Mouse (Mus musculus): ENCODE data around the gene Fndc3b. TPM values are rescaled to one million over a fixed set of nuclear protein-coding genes. Genes with fewer than 3 reads are reported as not detected.

The Fndc3b gene
- polyA plus RNA-seq, 1 experiment from 2014 or later = 11.8 TPM

- DNase-seq (ENCODE audit: low spot score) = peak; percentile 86
- no peaks in the 10 kb centered on the region for H3K9me3 ChIP-seq (ENCODE audit: control insufficient read depth, low read length)
- TF ChIP-seq EP300 (optimal IDR thresholded peaks at IDR 0.05) (no peak), CTCF (IDR thresholded peaks at IDR 0.05; ENCODE audit: low read depth) (no peak)
- ATAC-seq (ENCODE audit: low FRiP score, low TSS enrichment) = peak; percentile 96
- no peak overlapping the region for H3K9ac ChIP-seq (ENCODE audit: low read length)
- 32% methylated on average over 9 of the region's 9 CpGs for WGBS
- no peak overlapping the region for H3K4me3 ChIP-seq (ENCODE audit: low read depth, low read length)
- peak overlapping the region; percentile 76 for H3K27ac ChIP-seq (replicated peaks)
- 0 out of 2 replicates have a peak, but pooled peaks cover 2% of the 10 kb centered on the region for H3K4me1 ChIP-seq (replicated peaks; ENCODE audit: control insufficient read depth, insufficient read depth)
- H3K4me2 ChIP-seq (replicated peaks; ENCODE audit: low read depth) = no peak overlapping the region
- no peaks in the 10 kb centered on the region for H3K27me3 ChIP-seq (ENCODE audit: control insufficient read depth, insufficient read depth, low read length)
- H3K36me3 ChIP-seq (ENCODE audit: control insufficient read depth, insufficient read depth, low read length) = no peaks in the 10 kb centered on the region
Measured at GRCm38 (mm10) chr3:27607081-27607795, 103.9 kb downstream of the Fndc3b start.

DNA sequence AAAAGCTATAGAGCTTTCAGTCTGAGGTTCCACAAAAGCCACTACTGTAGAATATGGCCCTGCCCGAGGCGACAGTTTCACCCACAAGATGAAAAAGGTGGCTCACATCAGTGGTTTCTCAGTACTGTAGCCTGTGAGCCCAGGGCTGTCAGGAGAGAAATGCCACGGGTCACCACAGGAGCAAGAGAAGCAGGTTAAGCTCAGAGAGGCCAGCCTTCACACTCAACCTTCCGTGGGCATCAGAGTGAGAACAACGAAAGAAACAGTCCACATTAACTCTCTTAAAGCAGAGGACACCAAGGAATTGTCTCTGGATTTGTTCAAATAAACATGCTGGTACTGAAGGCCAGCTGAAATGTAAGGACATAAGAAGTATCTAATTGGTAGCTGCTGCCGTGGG, 104.5 kb downstream of the Fndc3b start:
- Histone ChIP-seq H3K27me3 (ENCODE audit: control insufficient read depth, insufficient read depth, low read length) (no peaks in the 10 kb centered on the region), H3K27ac (replicated peaks) (peak overlapping the region; percentile 76), H3K9ac (ENCODE audit: low read length) (no peak overlapping the region), H3K36me3 (ENCODE audit: control insufficient read depth, insufficient read depth, low read length) (no peaks in the 10 kb centered on the region), H3K4me3 (ENCODE audit: low read depth, low read length) (no peak overlapping the region), H3K4me2 (replicated peaks; ENCODE audit: low read depth) (no peak overlapping the region), H3K9me3 (ENCODE audit: control insufficient read depth, low read length) (no peaks in the 10 kb centered on the region), H3K4me1 (replicated peaks; ENCODE audit: control insufficient read depth, insufficient read depth) (0 out of 2 replicates have a peak, but pooled peaks cover 2% of the 10 kb centered on the region)
- DNase-seq (ENCODE audit: low spot score) = no peak
- 69% methylated on average over 6 of the region's 6 CpGs for WGBS
- TF ChIP-seq EP300 (optimal IDR thresholded peaks at IDR 0.05) (no peak), CTCF (IDR thresholded peaks at IDR 0.05; ENCODE audit: low read depth) (no peak)
- no peak for ATAC-seq (ENCODE audit: low FRiP score, low TSS enrichment)

DNA sequence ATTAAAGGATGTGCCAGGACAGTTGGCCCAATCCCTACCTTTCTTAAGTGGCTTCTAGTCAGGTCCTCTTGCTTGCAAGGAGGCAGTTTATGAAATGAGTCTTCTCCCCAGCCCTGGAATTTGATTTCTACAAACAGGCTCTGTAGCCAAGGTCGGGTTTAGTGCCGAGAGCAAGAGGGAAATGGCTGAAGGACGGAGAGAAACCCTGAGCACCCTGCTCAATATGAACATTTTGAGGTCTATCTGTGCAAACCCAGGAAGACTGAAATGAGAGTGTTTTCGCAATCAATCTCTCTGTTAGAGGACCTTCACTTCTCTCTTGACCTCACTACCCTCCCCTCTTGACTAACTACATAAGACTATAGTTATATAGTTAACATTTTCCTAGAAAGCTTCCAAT, 105.5 kb downstream of the Fndc3b start:
- TF ChIP-seq CTCF (IDR thresholded peaks at IDR 0.05; ENCODE audit: low read depth) = no peak
- TF ChIP-seq EP300 (optimal IDR thresholded peaks at IDR 0.05) = no peak
- no peak overlapping the region for H3K9ac ChIP-seq (ENCODE audit: low read length)
- H3K9me3 ChIP-seq (ENCODE audit: control insufficient read depth, low read length) = no peaks in the 10 kb centered on the region
- ATAC-seq (ENCODE audit: low FRiP score, low TSS enrichment) = no peak
- no peak overlapping the region for H3K4me2 ChIP-seq (replicated peaks; ENCODE audit: low read depth)
- no peaks in the 10 kb centered on the region for H3K27me3 ChIP-seq (ENCODE audit: control insufficient read depth, insufficient read depth, low read length)
- H3K4me3 ChIP-seq (ENCODE audit: low read depth, low read length) = no peak overlapping the region
- no peaks in the 10 kb centered on the region for H3K36me3 ChIP-seq (ENCODE audit: control insufficient read depth, insufficient read depth, low read length)
- WGBS = 84% methylated on average over 4 of the region's 4 CpGs
- no peak for DNase-seq (ENCODE audit: low spot score)
- H3K4me1 ChIP-seq (replicated peaks; ENCODE audit: control insufficient read depth, insufficient read depth) = 0 out of 2 replicates have a peak, but pooled peaks cover 4% of the 10 kb centered on the region
- H3K27ac ChIP-seq (replicated peaks) = no peak overlapping the region

DNA sequence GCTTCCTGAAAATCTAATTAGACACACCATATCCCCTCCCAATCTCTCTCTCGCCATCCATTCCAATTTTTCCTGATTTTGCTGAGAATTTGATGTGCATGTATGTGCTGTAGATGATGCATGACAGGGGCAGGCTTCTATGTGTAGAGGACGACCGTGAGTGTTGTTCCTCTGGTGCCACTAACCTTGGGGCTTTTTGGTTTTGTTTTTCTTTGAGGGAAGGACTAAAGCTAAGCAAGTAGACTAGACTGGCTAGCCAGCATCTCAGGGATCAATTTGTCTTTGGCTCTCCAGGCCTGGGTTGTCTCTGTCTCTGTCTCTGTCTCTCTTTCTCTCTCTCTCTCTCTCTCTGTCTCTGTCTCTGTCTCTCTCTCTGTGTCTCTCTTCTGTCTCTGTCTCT, 106.0 kb downstream of the Fndc3b start:
- Histone ChIP-seq H3K4me2 (replicated peaks; ENCODE audit: low read depth) (no peak overlapping the region), H3K36me3 (ENCODE audit: control insufficient read depth, insufficient read depth, low read length) (no peaks in the 10 kb centered on the region), H3K9ac (ENCODE audit: low read length) (no peak overlapping the region), H3K4me3 (ENCODE audit: low read depth, low read length) (no peak overlapping the region), H3K9me3 (ENCODE audit: control insufficient read depth, low read length) (no peaks in the 10 kb centered on the region), H3K27me3 (ENCODE audit: control insufficient read depth, insufficient read depth, low read length) (no peaks in the 10 kb centered on the region), H3K4me1 (replicated peaks; ENCODE audit: control insufficient read depth, insufficient read depth) (0 out of 2 replicates have a peak, but pooled peaks cover 5% of the 10 kb centered on the region), H3K27ac (replicated peaks) (no peak overlapping the region; the same call in 1 of the 2 replicates)
- ATAC-seq (ENCODE audit: low FRiP score, low TSS enrichment) = no peak
- 93% methylated on average over 3 of the region's 3 CpGs for WGBS
- TF ChIP-seq CTCF (IDR thresholded peaks at IDR 0.05; ENCODE audit: low read depth) = no peak
- TF ChIP-seq EP300 (optimal IDR thresholded peaks at IDR 0.05) = no peak
- DNase-seq (ENCODE audit: low spot score) = no peak

DNA sequence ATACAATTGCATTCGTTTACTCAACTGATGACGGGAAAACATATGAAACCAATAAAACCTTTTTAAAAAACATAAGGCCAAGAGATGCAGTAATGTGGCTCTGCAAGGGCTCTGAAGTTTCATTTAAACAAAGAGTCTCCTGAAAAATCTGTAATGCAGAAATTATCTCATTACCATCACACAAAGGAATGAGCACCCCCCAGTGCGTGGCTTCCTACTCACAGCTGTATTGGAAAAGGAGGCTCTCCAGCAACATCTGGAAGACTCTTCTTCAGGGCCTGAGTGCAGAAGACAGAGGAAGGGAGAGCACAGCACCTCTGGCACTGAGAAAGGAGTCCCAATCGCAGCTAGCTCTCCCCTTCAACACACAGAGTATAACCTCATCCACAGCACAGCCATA, 106.5 kb downstream of the Fndc3b start:
- 78% methylated on average over 4 of the region's 4 CpGs for WGBS
- Histone ChIP-seq H3K9me3 (ENCODE audit: control insufficient read depth, low read length) (no peaks in the 10 kb centered on the region), H3K4me3 (ENCODE audit: low read depth, low read length) (no peak overlapping the region), H3K4me2 (replicated peaks; ENCODE audit: low read depth) (no peak overlapping the region), H3K4me1 (replicated peaks; ENCODE audit: control insufficient read depth, insufficient read depth) (0 out of 2 replicates have a peak, but pooled peaks cover 5% of the 10 kb centered on the region), H3K9ac (ENCODE audit: low read length) (no peak overlapping the region), H3K27ac (replicated peaks) (no peak overlapping the region; the same call in 1 of the 2 replicates), H3K27me3 (ENCODE audit: control insufficient read depth, insufficient read depth, low read length) (no peaks in the 10 kb centered on the region), H3K36me3 (ENCODE audit: control insufficient read depth, insufficient read depth, low read length) (no peaks in the 10 kb centered on the region)
- ATAC-seq (ENCODE audit: low FRiP score, low TSS enrichment) = no peak
- TF ChIP-seq CTCF (IDR thresholded peaks at IDR 0.05; ENCODE audit: low read depth) (no peak), EP300 (optimal IDR thresholded peaks at IDR 0.05) (no peak)
- no peak for DNase-seq (ENCODE audit: low spot score)

GRCm38 (mm10) chr3:27603905-27604620, 107.0 kb downstream of the Fndc3b start:
- ATAC-seq (ENCODE audit: low FRiP score, low TSS enrichment) = 0 out of 2 replicates have a peak, but pooled peaks have one; percentile 18
- no peak overlapping the region for H3K9ac ChIP-seq (ENCODE audit: low read length)
- H3K9me3 ChIP-seq (ENCODE audit: control insufficient read depth, low read length) = no peaks in the 10 kb centered on the region
- no peak overlapping the region for H3K4me2 ChIP-seq (replicated peaks; ENCODE audit: low read depth)
- no peaks in the 10 kb centered on the region for H3K36me3 ChIP-seq (ENCODE audit: control insufficient read depth, insufficient read depth, low read length)
- no peak overlapping the region for H3K27ac ChIP-seq (replicated peaks)
- TF ChIP-seq CTCF (IDR thresholded peaks at IDR 0.05; ENCODE audit: low read depth) (no peak), EP300 (optimal IDR thresholded peaks at IDR 0.05) (no peak)
- WGBS = 57% methylated on average over 13 of the region's 13 CpGs
- DNase-seq (ENCODE audit: low spot score) = no peak
- H3K27me3 ChIP-seq (ENCODE audit: control insufficient read depth, insufficient read depth, low read length) = no peaks in the 10 kb centered on the region
- 0 out of 2 replicates have a peak, but pooled peaks cover 6% of the 10 kb centered on the region for H3K4me1 ChIP-seq (replicated peaks; ENCODE audit: control insufficient read depth, insufficient read depth)
- H3K4me3 ChIP-seq (ENCODE audit: low read depth, low read length) = no peak overlapping the region
